Mouse (Mus musculus): ENCODE results near the gene Bcl2l14. TPM values are rescaled to one million over a fixed set of nuclear protein-coding genes. Genes with fewer than 3 reads are reported as not detected.

Bcl2l14 gene
- total RNA-seq, 2 experiments from 2014 or later: not detected

- DNase-seq (ENCODE audit: extremely low spot score in 1 of 2, low spot score in 1 of 2): peak; percentile 39 to 79
Measured at GRCm38 (mm10) chr6:134402914-134403683, 7.0 kb downstream of the Bcl2l14 start.

- DNase-seq (ENCODE audit: extremely low spot score in 1 of 2, low spot score in 1 of 2): no peak
Measured at GRCm38 (mm10) chr6:134403684-134404070, 7.6 kb downstream of the Bcl2l14 start.

- DNase-seq (ENCODE audit: extremely low spot score in 1 of 2, low spot score in 1 of 2): no peak
Measured at GRCm38 (mm10) chr6:134407226-134407625, 11.1 kb downstream of the Bcl2l14 start.

GRCm38 (mm10) chr6:134413706-134414531 is 17.8 kb downstream of the Bcl2l14 start:
- no peak for DNase-seq (ENCODE audit: extremely low spot score in 1 of 2, low spot score in 1 of 2)

- DNase-seq (ENCODE audit: extremely low spot score in 1 of 2, low spot score in 1 of 2): no peak
Measured at GRCm38 (mm10) chr6:134414532-134414883, 18.4 kb downstream of the Bcl2l14 start.

GRCm38 (mm10) chr6:134416556-134417105 is 20.5 kb downstream of the Bcl2l14 start:
- no peak for DNase-seq (ENCODE audit: extremely low spot score in 1 of 2, low spot score in 1 of 2)

GRCm38 (mm10) chr6:134417886-134418285 is 21.8 kb downstream of the Bcl2l14 start:
- no peak for DNase-seq (ENCODE audit: extremely low spot score in 1 of 2, low spot score in 1 of 2)

GRCm38 (mm10) chr6:134420375-134420774 is 24.3 kb downstream of the Bcl2l14 start:
- DNase-seq (ENCODE audit: extremely low spot score in 1 of 2, low spot score in 1 of 2): no peak

- DNase-seq (ENCODE audit: extremely low spot score in 1 of 2, low spot score in 1 of 2): no peak
Measured at GRCm38 (mm10) chr6:134421921-134422320, 25.8 kb downstream of the Bcl2l14 start.

GRCm38 (mm10) chr6:134425216-134425717 is 29.1 kb downstream of the Bcl2l14 start:
- DNase-seq (ENCODE audit: extremely low spot score in 1 of 2, low spot score in 1 of 2): peak; percentile 31 to 58

- no peak for DNase-seq (ENCODE audit: extremely low spot score in 1 of 2, low spot score in 1 of 2)
Measured at GRCm38 (mm10) chr6:134427165-134427564, 31.0 kb downstream of the Bcl2l14 start.

GRCm38 (mm10) chr6:134428455-134428854 is 32.3 kb downstream of the Bcl2l14 start:
- no peak for DNase-seq (ENCODE audit: extremely low spot score in 1 of 2, low spot score in 1 of 2)

GRCm38 (mm10) chr6:134430161-134430799 is 34.2 kb downstream of the Bcl2l14 start:
- no peak for DNase-seq (ENCODE audit: extremely low spot score in 1 of 2, low spot score in 1 of 2)

- DNase-seq (ENCODE audit: extremely low spot score in 1 of 2, low spot score in 1 of 2): no peak
Measured at GRCm38 (mm10) chr6:134431583-134431982, 35.5 kb downstream of the Bcl2l14 start.

- no peak for DNase-seq (ENCODE audit: extremely low spot score in 1 of 2, low spot score in 1 of 2)
Measured at GRCm38 (mm10) chr6:134433281-134433680, 37.2 kb downstream of the Bcl2l14 start.

- DNase-seq (ENCODE audit: extremely low spot score in 1 of 2, low spot score in 1 of 2): no peak
Measured at GRCm38 (mm10) chr6:134434044-134434443, 37.9 kb downstream of the Bcl2l14 start.

GRCm38 (mm10) chr6:134434866-134435390 is 38.8 kb downstream of the Bcl2l14 start:
- DNase-seq (ENCODE audit: extremely low spot score in 1 of 2, low spot score in 1 of 2): no peak

- DNase-seq (ENCODE audit: extremely low spot score in 1 of 2, low spot score in 1 of 2): no peak
Measured at GRCm38 (mm10) chr6:134436955-134437354, 40.8 kb downstream of the Bcl2l14 start.

GRCm38 (mm10) chr6:134439401-134440021 is 43.4 kb downstream of the Bcl2l14 start:
- DNase-seq (ENCODE audit: extremely low spot score in 1 of 2, low spot score in 1 of 2): peak in 1 of 2 experiments; percentile 36

- peak in 1 of 2 experiments; percentile 28 for DNase-seq (ENCODE audit: extremely low spot score in 1 of 2, low spot score in 1 of 2)
Measured at GRCm38 (mm10) chr6:134440023-134440422, 43.9 kb downstream of the Bcl2l14 start.

Data from layer of hippocampus, postnatal 25 days (tissue).